Mouse (Mus musculus): ENCODE data around the gene Ado.

DNA sequence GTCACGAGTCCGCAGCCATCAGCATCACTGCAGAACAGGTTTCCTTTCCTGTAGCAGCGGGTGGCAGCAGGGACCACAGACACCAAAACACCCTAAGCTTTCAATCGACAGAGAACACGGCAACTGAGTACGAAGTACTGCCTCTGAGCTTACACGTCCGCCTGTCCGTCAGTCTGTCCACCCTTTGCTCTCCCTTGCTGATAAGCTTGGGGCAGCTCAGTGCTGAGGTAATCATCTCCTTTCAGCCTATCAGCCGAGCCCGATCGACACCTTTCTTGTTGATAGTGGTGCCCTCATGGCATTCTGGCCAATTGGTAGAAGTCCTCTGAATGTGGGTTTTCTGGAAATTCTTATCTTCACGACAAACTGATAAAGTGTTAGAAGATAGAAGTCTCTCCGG lies 22.7 kb upstream of the Ado start:
- TF ChIP-seq CTCF (IDR thresholded peaks at IDR 0.05; ENCODE audit: low read depth, low read length), result no peak
- no peak for TF ChIP-seq TAL1 (conservative IDR thresholded peaks at IDR 0.05; ENCODE audit: low read depth, low read length)
- no peak for TF ChIP-seq POLR2AphosphoS5 (IDR thresholded peaks at IDR 0.05; ENCODE audit: insufficient replicate concordance, low read depth, low read length)
